Mouse (Mus musculus) mouse embryonic stem cell (cell line): ENCODE results near the gene Nf1.

Source experiments
- in situ Hi-C, 2 experiments: fragments of 300-500 bp; cut with MboI; formaldehyde crosslinking; loops; 1 replicate in 1 of 2; 3 replicates in 1 of 2; pipeline ENCODE4 v1.14.3; 2019 to 2020; ENCODE audit warnings: low sequenced_read_pairs in 2 of 2, low pct_unique_long_range_greater_than_20kb in 1 of 2, mixed read lengths in 1 of 2; ENCODE audit not compliant: unreplicated experiment in 1 of 2

Nf1 gene

DNA sequence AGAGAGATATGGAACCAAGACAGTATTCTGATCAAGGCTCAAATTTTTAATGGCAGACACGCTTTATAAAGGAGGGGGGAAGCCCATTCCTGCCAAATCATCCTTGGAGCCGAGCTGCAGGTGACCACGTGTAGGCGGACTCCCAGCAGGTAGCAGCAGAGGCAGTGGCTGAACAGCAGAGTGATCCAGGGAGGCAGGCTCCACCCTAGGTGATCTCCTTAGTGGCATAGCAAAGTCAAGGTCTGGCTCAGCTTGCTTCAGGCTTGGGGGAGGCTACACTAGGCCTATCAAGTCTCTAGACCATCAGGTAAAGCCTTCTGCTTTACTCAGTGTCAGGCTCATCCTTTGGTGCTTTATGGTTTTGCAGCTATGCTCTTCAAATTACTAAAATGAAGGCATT, 87.1 kb downstream of the Nf1 start:
- in situ Hi-C loops = no loop called here

DNA sequence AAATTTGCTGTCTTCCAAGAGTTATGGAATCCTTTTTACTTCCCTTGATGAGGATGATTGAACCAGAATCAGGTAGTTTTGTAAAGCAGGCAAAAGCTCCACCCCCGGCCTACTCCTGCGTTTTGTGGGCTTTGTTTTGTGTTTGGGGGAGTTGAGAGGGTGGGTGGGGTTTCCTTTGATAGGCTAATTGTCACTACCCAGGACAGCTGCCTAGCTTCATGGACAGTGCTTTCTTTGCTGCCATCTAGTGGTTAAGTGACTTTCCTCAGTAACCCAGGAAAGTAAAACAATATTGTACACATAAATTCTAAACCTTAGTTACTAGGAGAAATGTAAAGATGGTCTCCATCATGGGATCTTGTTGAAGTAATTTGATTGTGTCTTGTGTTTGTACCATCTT, 88.1 kb downstream of the Nf1 start:
- in situ Hi-C loops = no loop called here

DNA sequence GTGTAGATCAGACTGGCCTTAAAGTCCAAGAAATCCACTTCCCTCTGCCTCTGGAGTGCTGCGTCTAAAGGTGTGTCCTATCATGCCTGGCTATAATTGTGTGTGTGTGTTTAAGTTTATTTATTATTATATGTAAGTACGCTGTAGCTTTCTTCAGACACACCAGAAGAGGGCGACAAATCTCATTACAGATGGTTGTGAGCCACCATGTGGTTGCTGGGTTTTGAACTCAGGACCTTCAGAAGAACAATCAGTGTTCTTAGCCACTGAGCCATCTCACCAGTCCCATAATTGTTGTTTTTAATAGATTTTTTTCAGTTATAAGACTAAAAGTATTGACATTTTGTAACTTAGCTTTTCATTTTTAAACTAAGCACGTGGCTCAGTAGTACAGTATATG, 95.8 kb downstream of the Nf1 start:
- in situ Hi-C loops = no loop called here

DNA sequence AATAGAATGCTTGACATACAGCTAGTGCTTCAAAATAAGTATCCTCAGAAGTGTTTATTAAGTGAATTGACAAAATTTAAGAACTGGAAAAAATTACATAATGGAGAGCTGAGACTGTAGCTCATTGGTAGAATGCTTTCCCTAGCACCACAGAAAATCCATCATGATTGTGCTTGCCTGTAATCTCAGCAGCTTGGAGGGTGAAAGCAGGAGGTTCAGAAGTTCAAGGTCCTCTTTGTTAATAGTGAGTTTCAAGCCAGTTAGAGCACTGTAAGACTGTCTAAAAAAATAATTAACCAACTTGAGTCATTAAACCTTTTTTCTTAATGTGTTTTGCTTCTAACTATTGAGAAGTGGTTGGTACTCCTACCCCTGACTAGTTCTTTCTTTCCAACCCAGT, 108.9 kb downstream of the Nf1 start:
- in situ Hi-C loops = no loop called here

DNA sequence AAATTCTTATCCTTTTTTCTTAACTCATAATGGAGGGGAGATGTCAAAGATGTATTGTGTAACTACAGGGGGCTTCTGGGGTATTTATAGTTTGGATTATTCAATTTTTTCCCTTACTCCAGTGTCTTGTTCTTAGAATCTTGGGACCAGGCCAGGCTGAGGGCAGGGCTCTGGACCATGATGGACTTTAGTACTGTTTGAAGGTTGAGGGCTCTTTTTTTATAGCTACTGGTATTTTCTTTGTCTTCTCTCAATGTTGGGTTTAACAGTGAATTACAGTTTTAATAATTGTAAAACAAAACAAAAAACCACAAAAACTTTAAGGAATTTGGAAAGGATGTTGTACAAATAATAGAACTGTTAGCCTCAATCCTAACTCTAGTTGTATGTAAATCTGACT, 113.5 kb downstream of the Nf1 start:
- in situ Hi-C loops = no loop called here

DNA sequence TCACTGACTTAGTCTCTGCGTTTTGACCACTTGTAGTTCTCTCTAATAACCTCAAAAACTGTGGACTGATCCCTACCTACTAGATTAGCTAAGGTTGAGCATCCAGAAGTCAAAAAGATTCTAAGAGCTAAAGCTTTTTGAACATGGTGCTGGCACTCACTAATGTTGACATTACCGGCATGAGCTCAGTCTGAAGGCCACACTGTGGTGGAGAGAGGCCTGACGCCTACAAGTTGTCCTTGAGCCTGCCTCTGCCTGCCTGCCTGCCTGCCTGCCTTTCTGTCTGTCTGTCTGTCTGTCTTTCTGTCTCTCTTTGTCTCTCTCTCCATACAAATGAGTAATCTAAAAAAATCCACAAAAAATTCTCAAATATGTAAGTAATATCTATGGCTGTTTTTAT, 118.4 kb downstream of the Nf1 start:
- in situ Hi-C loops = no loop called here

DNA sequence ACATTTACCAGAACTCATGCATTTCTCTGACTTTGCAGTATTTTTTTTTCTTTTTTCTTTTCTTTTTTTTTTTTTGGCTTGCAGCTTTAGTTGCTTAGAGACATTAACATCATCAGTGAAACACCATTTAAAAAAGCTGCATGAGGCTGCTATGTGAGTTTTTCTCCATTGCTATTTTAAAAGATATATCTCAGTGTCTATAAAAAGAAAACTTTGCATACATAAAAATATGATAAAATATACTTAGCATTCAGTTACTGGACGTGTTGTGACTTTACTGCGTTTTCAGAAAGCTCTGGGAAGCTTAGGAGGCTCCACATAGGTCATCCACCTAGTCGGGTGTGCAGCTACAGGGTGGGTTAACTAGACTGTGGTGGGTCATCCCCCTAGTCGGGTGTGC, 120.4 kb downstream of the Nf1 start:
- in situ Hi-C loops = no loop called here

DNA sequence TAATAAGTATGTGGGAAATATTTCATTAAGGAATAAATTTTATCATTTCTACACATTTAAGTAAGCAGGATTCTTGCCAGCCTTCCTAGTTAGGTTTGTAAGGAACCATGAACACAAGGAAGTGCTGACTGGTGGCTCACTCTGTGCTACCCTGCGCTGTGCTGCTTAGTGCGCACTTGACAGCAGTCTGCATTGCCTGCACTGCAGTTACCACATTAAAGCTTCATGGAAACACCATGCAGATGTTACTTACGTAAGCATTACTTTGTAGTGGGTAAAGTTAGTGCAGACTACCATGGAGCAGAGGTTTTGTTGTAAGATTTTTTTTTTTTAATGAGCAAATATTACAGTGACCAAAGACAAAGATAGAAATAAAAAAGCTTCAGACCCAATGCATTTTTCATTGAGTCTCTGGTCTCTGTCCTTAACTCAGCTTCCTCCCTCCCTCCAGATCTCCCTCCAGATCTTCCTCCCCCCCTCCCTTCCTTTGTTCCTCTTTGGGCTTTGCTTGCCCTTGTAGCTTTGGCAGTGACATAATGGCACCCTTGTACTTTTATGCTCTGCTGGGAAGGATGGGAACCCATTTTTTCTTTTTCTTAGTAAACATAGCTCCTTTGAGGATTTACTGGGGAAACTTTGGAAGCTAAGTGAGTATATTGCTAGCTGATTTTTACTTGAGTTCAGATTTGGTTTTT, 121.4 kb downstream of the Nf1 start:
- in situ Hi-C loops = no loop called here

DNA sequence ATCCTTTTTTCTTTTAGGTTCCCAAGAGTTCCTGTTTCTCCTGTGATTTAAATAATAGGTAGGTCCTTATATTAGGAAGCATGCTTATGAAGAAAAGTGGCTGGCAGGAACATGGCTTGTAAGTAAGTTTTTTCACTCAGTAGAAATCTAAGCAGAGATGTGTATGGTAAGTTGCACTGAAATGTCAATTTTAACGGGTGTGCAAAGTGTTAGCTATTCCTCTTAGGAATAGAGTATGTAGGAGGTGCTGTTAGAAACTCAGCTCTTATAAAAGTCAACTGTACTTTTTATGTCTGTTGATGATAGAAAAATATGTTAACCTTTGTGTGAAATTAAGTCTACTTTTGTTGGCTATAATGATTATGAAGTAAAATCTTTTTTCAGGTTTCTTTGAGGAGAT, 128.6 kb downstream of the Nf1 start:
- in situ Hi-C loops = no loop called here

DNA sequence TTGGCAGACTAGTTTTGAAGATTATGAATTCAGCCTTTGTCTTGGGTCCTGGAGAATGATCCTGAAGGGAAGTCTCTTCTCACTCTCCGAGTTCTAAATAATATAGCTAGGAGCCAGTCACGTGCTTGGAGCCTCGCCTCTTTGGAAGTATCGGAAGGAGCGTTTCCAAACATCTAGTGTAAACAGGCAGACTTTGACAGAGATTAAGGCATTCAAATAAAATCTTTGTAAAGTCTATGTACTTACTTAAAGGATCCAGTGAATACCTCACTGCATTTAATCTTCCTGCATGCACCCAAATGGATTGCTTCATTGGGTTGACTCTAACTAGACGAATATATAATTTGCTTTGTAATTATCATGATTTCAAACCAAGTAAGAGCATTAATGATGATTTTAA, 143.9 kb downstream of the Nf1 start:
- in situ Hi-C loops = no loop called here

DNA sequence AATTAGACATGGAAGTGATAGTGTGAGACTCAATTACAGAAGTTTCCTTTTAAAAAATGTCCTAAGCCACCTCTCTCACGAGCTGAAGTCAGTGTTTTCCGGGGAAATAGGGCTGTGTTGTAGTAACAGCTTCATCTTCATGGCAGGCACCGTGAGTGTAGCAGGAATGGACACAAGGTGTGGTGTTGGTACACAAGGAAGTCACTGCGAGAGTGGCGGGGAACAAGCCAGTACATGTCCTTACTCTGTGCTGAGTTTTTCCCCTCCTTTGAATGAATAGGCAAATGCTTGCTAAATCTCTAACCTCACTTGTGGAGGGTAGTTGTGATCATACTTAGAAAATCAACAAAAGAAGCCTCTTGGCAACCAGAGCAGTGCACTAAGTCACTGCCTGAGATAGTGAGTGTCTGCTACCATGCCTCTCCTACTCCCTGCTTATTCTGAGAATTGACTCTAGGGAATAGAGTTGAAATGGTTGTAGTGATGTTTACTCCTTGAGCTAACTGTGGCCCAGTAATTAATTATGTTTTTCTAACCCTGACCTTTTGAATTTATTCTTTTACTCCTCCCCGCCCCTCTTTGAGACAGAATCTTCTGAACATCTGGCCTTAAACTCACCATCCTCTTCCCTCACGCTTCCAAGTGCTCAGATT, 144.5 kb downstream of the Nf1 start:
- in situ Hi-C loops = no loop called here

DNA sequence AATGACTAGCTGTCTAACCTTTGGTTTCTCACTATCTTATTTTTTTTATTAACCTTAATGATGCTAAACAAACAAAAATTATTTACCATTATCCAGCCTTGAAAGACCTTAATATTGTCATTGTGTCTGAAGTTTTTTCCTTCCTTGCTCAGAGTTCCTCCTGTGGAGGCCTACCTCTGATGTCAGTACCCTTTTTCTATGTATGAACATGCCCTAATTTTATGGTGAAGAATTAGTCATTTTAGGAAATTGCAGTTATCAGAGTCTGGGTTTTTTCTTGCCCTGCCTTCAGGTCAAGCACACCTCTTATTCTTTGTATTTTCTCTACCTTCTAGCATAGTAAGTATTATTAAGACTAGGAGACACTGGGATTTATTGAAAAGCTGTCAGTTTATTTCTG, 145.2 kb downstream of the Nf1 start:
- in situ Hi-C loops = no loop called here

DNA sequence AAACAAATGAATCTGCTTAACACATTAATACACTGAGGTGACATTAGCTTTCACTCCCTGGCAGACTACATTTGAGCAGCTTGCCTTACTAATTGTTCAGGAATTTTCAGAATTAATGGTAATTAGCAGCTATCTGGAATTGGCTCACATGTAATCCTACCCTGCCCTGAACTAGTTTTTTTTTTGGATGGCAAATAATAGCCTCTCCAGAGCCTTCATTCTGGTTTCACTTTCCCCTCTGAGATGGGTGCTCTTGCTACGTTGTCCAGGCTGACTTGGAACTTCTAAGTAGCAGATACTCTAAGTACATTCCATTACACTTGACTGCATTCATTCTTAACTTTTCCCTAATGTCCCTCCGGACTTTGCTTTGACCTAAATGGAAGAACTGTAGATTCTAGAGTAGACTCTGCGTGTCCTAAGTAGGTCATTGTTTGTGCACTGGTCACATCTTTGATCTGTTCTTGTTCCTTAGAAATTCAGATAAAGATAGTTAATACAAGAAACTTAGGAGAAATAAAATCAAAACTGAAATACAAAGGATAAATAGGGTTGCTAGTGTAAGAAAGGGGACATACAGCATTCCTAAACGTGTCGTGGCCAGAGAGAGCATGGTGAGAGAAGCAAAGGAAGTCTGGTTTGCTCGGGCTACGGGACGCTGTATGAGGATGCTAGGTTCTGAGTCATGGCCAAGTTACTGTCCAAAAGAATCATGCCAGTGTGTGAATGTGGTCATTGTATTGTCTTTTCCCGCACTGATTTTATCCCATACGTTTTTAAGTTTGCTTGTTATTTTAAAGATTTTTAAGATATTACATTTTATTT, 155.7 kb downstream of the Nf1 start:
- in situ Hi-C loops = no loop called here

DNA sequence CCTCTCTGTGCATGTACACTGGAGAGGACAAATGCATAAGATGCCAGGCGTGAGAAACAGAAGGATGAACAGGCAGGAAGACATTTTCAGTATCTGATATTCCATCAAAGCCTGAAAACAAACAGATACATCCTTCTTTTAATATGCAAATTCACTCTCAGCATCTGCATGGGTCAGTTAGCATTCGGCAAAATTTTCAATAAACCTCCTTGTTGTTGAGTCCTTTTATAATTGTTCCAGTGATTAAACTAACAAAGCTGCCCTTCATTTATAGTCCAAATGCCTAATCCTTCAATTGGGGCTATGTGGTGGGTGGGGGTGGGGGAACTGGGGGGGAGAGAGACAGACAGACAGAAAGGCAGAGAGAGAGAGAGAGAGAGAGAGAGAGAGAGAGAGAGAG, 163.4 kb downstream of the Nf1 start:
- in situ Hi-C loops = no loop called here

DNA sequence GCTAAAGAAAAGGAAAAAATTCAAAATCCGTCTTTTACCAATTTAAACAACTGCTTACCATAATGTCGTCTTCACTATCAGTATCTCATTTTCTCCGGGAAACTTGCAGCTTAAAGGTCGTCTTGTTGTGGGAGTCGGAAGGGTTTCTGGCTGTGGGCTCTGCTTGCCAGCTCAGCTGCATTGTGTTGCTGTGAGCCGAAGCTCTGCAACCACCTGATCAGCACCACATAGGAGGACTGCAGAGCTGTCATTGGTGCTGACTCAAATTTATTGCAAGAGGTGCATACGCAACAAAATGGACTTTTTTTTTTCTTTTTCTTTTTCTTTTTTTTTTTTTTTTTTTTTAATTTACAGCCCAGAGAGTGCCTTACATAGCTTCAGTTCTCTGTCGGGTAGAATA, 164.4 kb downstream of the Nf1 start, which contains the start of gene Omg:
Gene Omg, minus strand, starts transcription at position 240 of the 400 bp plus-strand sequence.
- in situ Hi-C loops = no loop called here

DNA sequence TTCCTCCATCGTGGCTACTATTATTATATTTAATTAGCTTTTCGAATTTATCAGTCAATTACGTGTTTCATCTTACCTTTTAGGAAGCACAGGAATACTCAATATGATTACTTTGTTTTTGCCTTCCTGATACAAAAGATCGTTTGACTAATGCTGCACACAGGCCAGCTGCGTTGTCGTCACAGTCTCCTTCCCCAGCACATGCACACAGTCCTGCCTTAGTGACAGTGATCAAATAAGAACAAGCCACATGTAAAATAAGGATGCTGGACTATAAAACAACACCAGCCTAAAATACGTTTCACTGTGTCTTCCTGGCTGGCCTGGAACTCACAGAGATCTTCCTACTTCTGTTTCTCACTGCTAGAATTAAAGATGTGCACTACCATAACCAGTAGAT, 165.0 kb downstream of the Nf1 start:
- in situ Hi-C loops = no loop called here

DNA sequence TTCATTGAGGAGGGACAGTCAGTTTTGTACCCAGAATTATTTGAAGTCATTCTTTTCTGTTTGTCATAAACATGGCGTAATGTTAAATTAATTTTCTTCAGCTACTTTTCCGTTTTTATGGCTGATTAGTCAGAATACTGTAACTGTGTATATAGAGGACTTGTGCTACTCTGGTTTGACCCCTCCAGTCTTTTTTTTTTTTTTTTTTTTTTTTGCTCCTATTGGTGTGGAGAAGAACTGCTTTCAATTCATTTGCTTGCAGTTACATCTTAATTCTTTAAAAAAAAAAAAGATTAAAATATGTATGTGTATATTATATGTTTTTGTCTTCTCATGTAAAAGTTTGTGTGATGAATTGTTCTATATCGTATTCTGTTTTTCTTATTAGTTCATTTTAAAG, 172.5 kb downstream of the Nf1 start:
- in situ Hi-C loops = no loop called here

DNA sequence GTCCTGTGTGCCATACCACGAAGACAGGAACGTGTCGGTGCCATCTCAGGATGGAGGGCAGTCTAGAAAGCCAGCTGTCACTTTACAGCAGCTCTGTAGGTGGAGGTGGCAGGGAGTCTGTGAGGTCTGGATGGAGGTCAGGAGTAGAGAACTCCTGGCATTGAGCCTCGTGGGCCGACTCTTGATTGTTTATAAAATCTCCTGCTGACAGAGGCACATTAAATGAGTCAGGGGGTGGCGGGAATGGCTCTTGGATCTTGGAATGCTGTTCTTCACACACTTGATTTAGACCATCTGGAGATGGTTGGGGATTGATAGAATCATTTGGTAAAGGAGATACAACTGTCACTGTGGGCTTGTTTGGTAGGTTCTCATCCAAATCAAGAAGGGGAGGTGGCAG, 175.8 kb downstream of the Nf1 start:
- in situ Hi-C loops = no loop called here

DNA sequence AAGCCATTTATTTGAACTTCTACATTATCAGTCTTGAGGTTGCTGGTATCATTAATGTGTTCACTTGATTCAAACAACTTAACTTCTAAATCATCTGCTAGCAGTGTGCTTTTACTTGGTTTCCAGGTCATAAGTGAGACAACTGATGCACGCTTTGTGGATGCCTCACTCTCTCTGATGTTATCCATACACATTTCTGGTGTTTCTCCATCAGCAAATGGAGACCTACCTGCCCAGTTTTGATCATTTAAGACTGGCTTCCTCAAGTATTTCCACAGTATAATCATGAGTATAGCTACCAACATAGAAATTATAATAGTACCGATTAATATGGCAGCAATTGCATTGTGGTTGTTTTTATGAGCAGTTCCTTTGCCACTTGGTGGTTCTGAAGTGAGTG, 176.3 kb downstream of the Nf1 start:
- in situ Hi-C loops = no loop called here

DNA sequence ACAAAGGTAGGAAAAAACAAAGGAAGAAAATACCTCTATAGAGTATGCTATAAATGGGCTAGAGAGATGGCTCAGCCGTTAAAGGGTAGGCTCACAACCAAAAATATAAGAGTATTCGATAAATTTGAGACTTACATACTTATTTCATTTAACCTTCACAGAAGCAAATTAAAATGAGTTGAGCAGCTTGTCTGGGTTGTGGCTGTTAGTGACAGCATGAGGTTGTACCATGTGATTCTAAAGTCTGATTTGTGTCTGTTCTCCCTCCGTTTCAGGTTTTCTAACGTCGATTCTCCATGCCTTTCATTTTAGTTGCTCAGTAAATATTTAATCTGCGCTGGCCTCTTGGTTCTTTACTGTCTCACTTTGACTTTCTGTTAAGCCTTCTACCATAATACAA, 179.8 kb downstream of the Nf1 start:
- in situ Hi-C loops = no loop called here
